Mouse (Mus musculus) c-Kit-negative CD71-positive TER-119-positive erythroid progenitor cells, embryonic 14.5 days (primary cell): ENCODE results near the gene Olfr1451.
"Not testable (repeated sequence)": the region's sequence is repeated elsewhere in the genome, so short reads cannot be mapped to it uniquely, and the experiment has no call there.

Experiments used
- DNase-seq: peaks from one replicate; pipeline ENCODE4 v3.0.0-alpha.2; 2013; ENCODE audit warnings: low read depth, low spot score

The Olfr1451 gene

DNA sequence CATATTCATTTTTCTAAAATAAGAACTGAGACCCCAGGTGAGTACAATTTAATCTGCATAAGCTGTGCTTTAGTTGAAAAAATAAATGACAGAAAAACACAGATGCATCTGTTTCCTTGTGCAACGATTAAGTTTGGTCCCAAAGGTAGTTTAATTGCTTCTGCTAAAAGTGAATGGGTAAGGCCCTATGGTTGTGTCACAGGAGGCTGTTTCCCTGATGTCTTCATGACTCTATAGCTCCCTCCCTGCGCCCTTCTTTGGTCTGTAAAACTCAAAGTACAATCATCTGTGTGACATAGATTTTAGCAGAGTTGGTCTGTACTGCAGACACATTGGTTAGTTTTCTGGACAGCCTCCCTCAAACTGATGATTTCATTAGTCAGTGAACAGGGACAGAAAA, at the start of gene Olfr1451:
Gene Olfr1451 (plus strand): TSS at position 301 of the 400 bp plus-strand sequence.
- no peak for DNase-seq

- DNase-seq, result no peak
Measured at GRCm38 (mm10) chr19:12949958-12950357, 44.9 kb upstream of the Olfr1451 start, which contains the start of gene Olfr1450. Gene Olfr1450, plus strand, starts transcription at chr19:12950258.

- DNase-seq, result not testable (repeated sequence)
Measured at GRCm38 (mm10) chr19:12970082-12970481, 24.7 kb upstream of the Olfr1451 start.

GRCm38 (mm10) chr19:12992316-12992715, 2.5 kb upstream of the Olfr1451 start:
- DNase-seq, result not testable (repeated sequence)

DNA sequence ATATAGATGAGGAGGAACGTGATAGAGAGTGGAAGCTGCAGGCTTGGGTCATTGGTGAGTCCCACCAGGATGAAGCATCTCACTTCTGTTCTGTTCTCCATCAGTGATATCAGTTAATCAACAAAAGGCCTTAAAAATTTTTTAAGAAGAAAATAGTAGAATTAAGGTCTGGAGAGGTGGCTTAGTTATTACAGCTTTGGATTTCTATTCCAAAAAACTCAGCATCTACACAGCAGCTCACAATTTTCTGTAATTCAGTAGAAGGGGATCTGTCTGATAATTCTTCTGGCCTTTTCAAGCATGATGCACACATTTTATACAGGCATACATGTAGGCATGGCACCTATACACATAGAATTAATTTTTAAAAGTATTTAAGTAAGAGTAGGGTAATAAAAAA, 33.4 kb downstream of the Olfr1451 start, which contains the start of gene Olfr1453:
Gene Olfr1453 (minus strand): TSS at position 101 of the 400 bp plus-strand sequence.
- no peak for DNase-seq
